Mouse (Mus musculus) bone marrow macrophage, adult 2 months (primary cell): ENCODE data around the gene Rufy4. TPM values are rescaled to one million over a fixed set of nuclear protein-coding genes. Genes with fewer than 3 reads are reported as not detected.
"Not testable (repeated sequence)": the region's sequence is repeated elsewhere in the genome, so short reads cannot be mapped to it uniquely, and the experiment has no call there.

Source experiments
- H3K27ac ChIP-seq: 2 replicates; pipeline ENCODE4 v1.5.1; 2012; ENCODE audit warnings: low read depth, low read length; ENCODE audit not compliant: insufficient read depth
- H3K4me1 ChIP-seq: 2 replicates; pipeline ENCODE4 v1.6.1; 2012; ENCODE audit warnings: low read length; ENCODE audit not compliant: control insufficient read depth, insufficient read depth
- H3K4me3 ChIP-seq: 2 replicates; pipeline ENCODE4 v1.5.1; 2012; ENCODE audit warnings: mild to moderate bottlenecking, low read length, moderate library complexity; ENCODE audit not compliant: insufficient read depth
- CTCF ChIP-seq: IDR thresholded peaks from 2 replicates; pipeline ENCODE4 v1.5.1; 2012; ENCODE audit warnings: low read depth, mild to moderate bottlenecking, low read length, moderate library complexity
- POLR2A ChIP-seq: IDR thresholded peaks from 2 replicates; pipeline ENCODE4 v1.6.1; 2012; ENCODE audit warnings: mild to moderate bottlenecking, low read depth, low read length, borderline replicate concordance
- polyA plus RNA-seq: library from polyadenylated mRNA; stranded (reverse); fragments of >200 nt; gene quantifications from 2 replicates; pipeline ENCODE4 v1.2.4, GENCODE M21; 2012; ENCODE audit not compliant: missing spikeins, insufficient read depth, insufficient read length

Rufy4 gene
- polyA plus RNA-seq, 1 experiment, result not detected

- Histone ChIP-seq H3K27ac (no peak overlapping the region), H3K4me1 (peaks cover 8% of the 10 kb centered on the region), H3K4me3 (no peak overlapping the region)
- TF ChIP-seq CTCF (no peak), POLR2A (no peak)
Measured at GRCm38 (mm10) chr1:74149106-74149885, 24.0 kb downstream of the Rufy4 start.

GRCm38 (mm10) chr1:74150101-74150500, 24.8 kb downstream of the Rufy4 start:
- TF ChIP-seq POLR2A (no peak), CTCF (no peak)
- Histone ChIP-seq H3K4me3 (no peak overlapping the region), H3K4me1 (peaks cover 9% of the 10 kb centered on the region), H3K27ac (no peak overlapping the region)

- H3K4me3 ChIP-seq, result no peak overlapping the region
- peaks cover 16% of the 10 kb centered on the region for H3K4me1 ChIP-seq
- TF ChIP-seq CTCF (no peak), POLR2A (no peak)
- no peak overlapping the region for H3K27ac ChIP-seq
Measured at GRCm38 (mm10) chr1:74151091-74151490, 25.8 kb downstream of the Rufy4 start.

GRCm38 (mm10) chr1:74153461-74154184, 28.3 kb downstream of the Rufy4 start, which contains the start of gene Cxcr2:
Gene Cxcr2 (plus strand): TSS chr1:74153989.
- no peak for TF ChIP-seq CTCF
- TF ChIP-seq POLR2A, result no peak
- Histone ChIP-seq H3K4me1 (peaks cover 16% of the 10 kb centered on the region), H3K27ac (no peak within 1 kb of the TSS), H3K4me3 (no peak within 1 kb of the TSS)

GRCm38 (mm10) chr1:74155435-74156012, 30.2 kb downstream of the Rufy4 start:
- no peak overlapping the region for H3K4me3 ChIP-seq
- no peak overlapping the region for H3K27ac ChIP-seq
- TF ChIP-seq CTCF (no peak), POLR2A (no peak)
- H3K4me1 ChIP-seq, result peaks cover 16% of the 10 kb centered on the region

- Histone ChIP-seq H3K4me3 (no peak overlapping the region), H3K27ac (no peak overlapping the region), H3K4me1 (peaks cover 12% of the 10 kb centered on the region)
- no peak for TF ChIP-seq POLR2A
- TF ChIP-seq CTCF, result no peak
Measured at GRCm38 (mm10) chr1:74156381-74156910, 31.1 kb downstream of the Rufy4 start.

- not testable (repeated sequence) for H3K4me1 ChIP-seq, H3K4me3 ChIP-seq, H3K27ac ChIP-seq
Measured at GRCm38 (mm10) chr1:74159613-74160012, 34.3 kb downstream of the Rufy4 start.

- no peak overlapping the region for H3K27ac ChIP-seq
- H3K4me3 ChIP-seq, result no peak overlapping the region
- peaks cover 8% of the 10 kb centered on the region for H3K4me1 ChIP-seq
- TF ChIP-seq POLR2A (no peak), CTCF (no peak)
Measured at GRCm38 (mm10) chr1:74160036-74160435, 34.7 kb downstream of the Rufy4 start.

GRCm38 (mm10) chr1:74167136-74167535, 41.8 kb downstream of the Rufy4 start:
- TF ChIP-seq POLR2A (no peak), CTCF (no peak)
- peaks cover 4% of the 10 kb centered on the region for H3K4me1 ChIP-seq
- no peak overlapping the region for H3K27ac ChIP-seq
- no peak overlapping the region for H3K4me3 ChIP-seq

GRCm38 (mm10) chr1:74169721-74170120, 44.4 kb downstream of the Rufy4 start:
- TF ChIP-seq CTCF (no peak), POLR2A (no peak)
- H3K4me1 ChIP-seq, result peaks cover 4% of the 10 kb centered on the region
- no peak overlapping the region for H3K4me3 ChIP-seq

More at GRCm38 (mm10) chr1:74169721-74170120, 44.4 kb downstream of the Rufy4 start:
- H3K27ac ChIP-seq, result no peak overlapping the region
